Mouse (Mus musculus) embryonic facial prominence, embryonic 15.5 days (tissue): ENCODE results near the gene Rbbp6. TPM values are rescaled to one million over a fixed set of nuclear protein-coding genes. Genes with fewer than 3 reads are reported as not detected.
A peak's percentile ranks its signal among the peaks of the same experiment; 100 is the strongest.

Experiments
- ATAC-seq: fragments of 200-750 bp; cut with Nextera tagmentation; 2 replicates; pipeline ENCODE4 v1.8.0; 2017; ENCODE audit warnings: low read depth, moderate TSS enrichment; ENCODE audit not compliant: insufficient number of reproducible peaks, low FRiP score, low TSS enrichment
- H3K27ac ChIP-seq: fragments of 300-500 bp; sonication (generic); replicated peaks from 2 replicates; pipeline ENCODE4 v1.5.1; 2015; ENCODE audit warnings: mild to moderate bottlenecking, inconsistent platforms
- H3K27me3 ChIP-seq: fragments of 300-500 bp; sonication (generic); 2 replicates; pipeline ENCODE4 v1.6.1; 2015; ENCODE audit warnings: inconsistent platforms
- H3K36me3 ChIP-seq: fragments of 300-500 bp; sonication (generic); 2 replicates; pipeline ENCODE4 v1.6.1; 2015; ENCODE audit warnings: mild to moderate bottlenecking, inconsistent platforms
- H3K4me1 ChIP-seq: fragments of 300-500 bp; sonication (generic); 2 replicates; pipeline ENCODE4 v1.6.1; 2015; ENCODE audit warnings: inconsistent platforms
- H3K4me2 ChIP-seq: fragments of 300-500 bp; sonication (generic); replicated peaks from 2 replicates; pipeline ENCODE4 v1.6.1; 2015; ENCODE audit warnings: mild to moderate bottlenecking, inconsistent platforms
- H3K4me3 ChIP-seq: fragments of 300-500 bp; sonication (generic); replicated peaks from 2 replicates; pipeline ENCODE4 v1.5.1; 2015; ENCODE audit warnings: mild to moderate bottlenecking, inconsistent platforms
- H3K9ac ChIP-seq: fragments of 300-500 bp; sonication (generic); 2 replicates; pipeline ENCODE4 v1.6.1; 2015; ENCODE audit warnings: inconsistent platforms
- H3K9me3 ChIP-seq: fragments of 300-500 bp; sonication (generic); replicated peaks from 2 replicates; pipeline ENCODE4 v1.6.1; 2016; ENCODE audit warnings: inconsistent platforms
- WGBS: fragments of 180-500 bp; shearing (Covaris S2); methylation state at CpG from one replicate; pipeline ENCODE4 v1.1.7; 2015; 5-methylcytosine and 5-hydroxymethylcytosine counted together
- polyA plus RNA-seq: library from polyadenylated mRNA; unstranded; fragments of >200 nt; fragmentation: Nextera tagmentation; extraction: Ambion mirVana; gene quantifications from 2 replicates; pipeline ENCODE4 v1.2.1, GENCODE M21; 2015

Rbbp6 gene
- polyA plus RNA-seq, 1 experiment from 2014 or later, result 27.5 TPM

DNA sequence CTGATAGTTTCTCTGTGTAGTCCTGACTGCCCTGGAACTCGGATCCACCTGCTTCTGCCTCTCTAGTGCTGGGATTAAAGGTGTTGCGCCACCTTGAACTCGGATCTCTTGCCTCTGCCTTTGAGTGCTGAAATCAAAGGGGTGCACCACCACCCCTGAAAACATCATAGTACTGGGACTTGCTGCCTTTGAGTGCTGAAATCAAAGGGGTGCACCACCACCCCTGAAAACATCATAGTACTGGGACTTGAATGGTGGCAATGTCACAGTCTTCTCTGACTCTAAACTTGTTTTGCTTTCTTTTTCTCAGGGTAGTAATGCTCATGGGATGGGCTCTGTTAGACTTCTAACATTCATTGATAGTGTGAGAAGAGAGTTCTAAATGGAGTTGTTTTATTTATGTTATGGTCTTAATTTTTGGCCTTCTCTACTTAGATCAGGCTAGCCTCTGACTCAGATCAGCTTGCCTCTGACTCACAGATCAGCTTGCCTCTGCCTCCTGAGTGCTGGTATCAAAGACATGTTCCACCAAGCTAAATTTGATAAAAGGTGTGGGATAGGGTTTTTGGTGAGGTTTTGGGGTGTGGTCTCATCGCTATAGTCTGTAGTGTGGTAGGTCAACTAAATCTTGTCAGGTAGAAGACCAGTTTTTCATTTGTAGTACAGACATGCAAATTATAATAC, 6.7 kb downstream of the Rbbp6 start:
- peaks cover 8% of the 10 kb centered on the region; the same call in 1 of the 2 replicates for H3K36me3 ChIP-seq
- H3K4me2 ChIP-seq, result peak overlapping the region; percentile 78
- H3K27ac ChIP-seq, result no peak overlapping the region
- 84% methylated on average over 4 of the region's 4 CpGs for WGBS
- peaks cover 18% of the 10 kb centered on the region for H3K4me1 ChIP-seq
- no peaks in the 10 kb centered on the region for H3K9me3 ChIP-seq
- H3K4me3 ChIP-seq, result peak overlapping the region; percentile 94
- H3K9ac ChIP-seq, result no peak overlapping the region
- no peak for ATAC-seq
- no peaks in the 10 kb centered on the region for H3K27me3 ChIP-seq

DNA sequence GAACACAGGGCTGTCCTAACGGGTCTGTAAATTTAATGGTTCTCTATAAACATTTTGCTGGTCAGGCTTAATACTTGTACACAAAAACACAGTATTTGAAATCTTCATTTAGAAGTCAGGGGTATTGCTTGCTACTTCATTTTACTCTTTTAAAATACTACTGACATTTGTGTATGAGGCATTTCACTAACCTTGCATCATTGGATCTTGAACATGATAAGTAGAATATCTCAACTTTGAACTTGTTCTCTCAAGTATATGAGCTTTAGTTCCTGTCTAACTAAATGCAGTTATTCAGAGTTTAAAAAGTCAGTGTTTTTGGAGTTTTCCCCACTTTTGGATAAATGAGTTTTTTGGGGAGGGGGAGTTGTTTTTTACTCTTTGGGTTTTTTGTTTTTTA, 14.0 kb downstream of the Rbbp6 start:
- WGBS, result 80% methylated on average over 1 of the region's 1 CpGs
- Histone ChIP-seq H3K9me3 (no peaks in the 10 kb centered on the region), H3K36me3 (peaks cover 7% of the 10 kb centered on the region; the same call in 1 of the 2 replicates), H3K9ac (no peak overlapping the region), H3K4me2 (no peak overlapping the region), H3K27ac (no peak overlapping the region), H3K27me3 (no peaks in the 10 kb centered on the region), H3K4me1 (no peaks in the 10 kb centered on the region), H3K4me3 (no peak overlapping the region)
- ATAC-seq, result no peak

DNA sequence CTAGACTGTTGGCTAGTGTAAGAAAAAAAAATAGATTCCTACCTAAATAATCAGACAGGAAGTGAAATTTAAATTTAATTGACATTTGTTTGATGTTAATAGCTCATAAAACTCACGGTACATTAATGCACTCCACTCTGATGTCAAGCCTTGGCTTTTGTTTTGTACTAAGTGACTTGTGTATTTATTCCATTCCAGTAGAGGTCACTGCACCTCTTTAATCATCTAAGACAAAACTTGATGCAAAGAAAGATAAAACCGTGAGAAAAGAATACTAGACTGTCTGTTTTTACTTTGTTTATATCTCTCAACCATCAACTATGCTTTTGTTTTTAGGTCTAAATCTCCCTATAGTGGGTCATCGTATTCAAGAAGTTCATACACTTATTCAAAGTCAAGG, 32.7 kb downstream of the Rbbp6 start:
- Histone ChIP-seq H3K4me2 (no peak overlapping the region), H3K9ac (no peak overlapping the region), H3K4me3 (no peak overlapping the region), H3K36me3 (peaks cover 77% of the 10 kb centered on the region), H3K27me3 (no peaks in the 10 kb centered on the region), H3K27ac (no peak overlapping the region), H3K9me3 (no peaks in the 10 kb centered on the region), H3K4me1 (no peaks in the 10 kb centered on the region)
- no peak for ATAC-seq
- WGBS, result 86% methylated on average over 3 of the region's 3 CpGs

DNA sequence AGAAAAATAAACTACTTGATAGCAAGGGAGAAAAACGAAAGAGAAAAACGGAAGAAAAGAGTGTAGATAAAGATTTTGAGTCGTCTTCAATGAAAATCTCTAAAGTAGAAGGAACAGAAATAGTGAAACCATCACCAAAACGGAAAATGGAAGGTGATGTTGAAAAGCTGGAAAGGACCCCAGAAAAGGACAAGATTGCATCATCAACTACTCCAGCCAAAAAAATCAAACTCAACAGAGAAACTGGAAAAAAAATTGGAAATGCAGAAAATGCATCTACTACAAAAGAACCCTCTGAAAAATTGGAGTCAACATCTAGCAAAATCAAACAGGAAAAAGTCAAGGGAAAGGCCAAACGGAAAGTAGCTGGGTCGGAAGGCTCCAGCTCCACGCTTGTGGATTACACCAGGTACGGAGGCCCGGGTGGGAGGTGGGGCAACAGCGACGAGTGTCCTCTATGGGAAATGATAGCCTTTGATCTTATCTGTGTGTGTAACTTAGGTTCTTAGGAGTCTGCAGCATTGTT, 34.4 kb downstream of the Rbbp6 start:
- ATAC-seq, result no peak
- no peak overlapping the region for H3K4me3 ChIP-seq
- no peaks in the 10 kb centered on the region for H3K9me3 ChIP-seq
- H3K36me3 ChIP-seq, result peaks cover 81% of the 10 kb centered on the region
- H3K4me1 ChIP-seq, result no peaks in the 10 kb centered on the region
- 83% methylated on average over 11 of the region's 11 CpGs for WGBS
- no peak overlapping the region for H3K9ac ChIP-seq
- no peak overlapping the region for H3K4me2 ChIP-seq
- H3K27ac ChIP-seq, result no peak overlapping the region
- no peaks in the 10 kb centered on the region for H3K27me3 ChIP-seq

DNA sequence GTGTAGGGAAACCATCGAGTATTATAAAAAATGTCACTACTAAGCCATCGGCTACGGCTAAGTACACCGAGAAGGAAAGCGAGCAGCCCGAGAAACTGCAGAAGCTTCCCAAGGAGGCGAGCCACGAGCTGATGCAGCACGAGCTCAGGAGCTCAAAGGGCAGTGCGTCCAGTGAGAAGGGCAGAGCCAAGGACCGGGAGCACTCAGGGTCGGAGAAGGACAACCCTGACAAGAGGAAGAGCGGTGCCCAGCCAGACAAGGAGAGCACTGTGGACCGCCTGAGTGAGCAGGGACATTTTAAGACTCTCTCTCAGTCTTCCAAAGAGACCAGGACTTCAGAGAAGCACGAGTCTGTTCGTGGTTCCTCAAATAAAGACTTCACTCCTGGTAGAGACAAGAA, 35.3 kb downstream of the Rbbp6 start:
- Histone ChIP-seq H3K9me3 (no peaks in the 10 kb centered on the region), H3K4me1 (no peaks in the 10 kb centered on the region), H3K9ac (no peak overlapping the region), H3K27me3 (no peaks in the 10 kb centered on the region), H3K27ac (no peak overlapping the region), H3K4me2 (no peak overlapping the region), H3K36me3 (peaks cover 78% of the 10 kb centered on the region), H3K4me3 (no peak overlapping the region)
- 90% methylated on average over 16 of the region's 16 CpGs for WGBS
- no peak for ATAC-seq

DNA sequence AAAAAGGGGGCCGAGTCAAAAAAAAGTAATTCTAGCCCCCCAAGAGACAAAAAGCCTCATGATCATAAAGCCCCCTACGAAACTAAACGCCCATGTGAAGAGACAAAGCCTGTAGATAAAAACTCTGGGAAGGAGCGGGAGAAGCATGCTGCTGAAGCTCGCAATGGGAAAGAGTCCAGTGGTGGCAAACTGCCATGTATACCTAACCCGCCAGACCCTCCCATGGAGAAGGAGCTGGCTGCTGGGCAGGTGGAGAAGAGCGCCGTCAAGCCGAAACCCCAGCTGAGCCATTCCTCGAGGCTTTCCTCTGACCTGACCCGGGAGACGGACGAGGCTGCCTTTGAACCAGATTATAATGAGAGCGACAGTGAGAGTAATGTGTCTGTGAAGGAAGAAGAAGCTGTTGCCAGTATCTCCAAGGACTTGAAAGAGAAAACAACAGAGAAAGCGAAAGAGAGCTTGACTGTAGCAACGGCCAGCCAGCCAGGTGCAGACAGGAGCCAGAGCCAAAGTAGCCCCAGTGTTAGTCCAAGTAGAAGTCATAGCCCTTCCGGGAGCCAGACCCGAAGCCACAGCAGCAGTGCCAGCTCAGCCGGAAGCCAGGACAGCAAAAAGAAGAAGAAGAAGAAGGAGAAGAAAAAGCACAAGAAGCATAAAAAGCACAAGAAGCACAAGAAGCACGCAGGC, 36.0 kb downstream of the Rbbp6 start:
- no peak for ATAC-seq
- Histone ChIP-seq H3K4me1 (no peaks in the 10 kb centered on the region), H3K9ac (no peak overlapping the region), H3K4me2 (no peak overlapping the region), H3K27me3 (no peaks in the 10 kb centered on the region), H3K36me3 (peaks cover 76% of the 10 kb centered on the region), H3K4me3 (no peak overlapping the region), H3K9me3 (no peaks in the 10 kb centered on the region), H3K27ac (no peak overlapping the region)
- 87% methylated on average over 20 of the region's 20 CpGs for WGBS

DNA sequence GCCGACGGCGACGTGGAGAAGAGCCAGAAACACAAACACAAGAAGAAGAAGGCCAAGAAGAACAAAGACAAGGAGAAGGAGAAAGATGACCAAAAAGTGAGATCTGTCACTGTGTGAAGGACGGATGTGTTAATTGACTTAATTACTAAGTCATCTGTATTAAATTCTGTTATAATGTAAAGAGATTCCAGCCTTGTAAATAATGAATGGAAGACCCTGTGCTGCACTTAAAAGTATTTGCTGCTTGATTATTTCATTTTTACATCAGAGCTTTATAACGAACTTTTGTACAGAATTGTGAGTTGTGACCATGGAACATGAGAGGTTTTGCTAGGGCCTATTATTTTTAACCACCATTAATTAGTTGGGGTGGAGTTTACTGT, 36.5 kb downstream of the Rbbp6 start:
- no peak for ATAC-seq
- H3K4me2 ChIP-seq, result no peak overlapping the region
- no peak overlapping the region for H3K4me3 ChIP-seq
- H3K27me3 ChIP-seq, result no peaks in the 10 kb centered on the region
- no peak overlapping the region for H3K9ac ChIP-seq
- no peak overlapping the region for H3K27ac ChIP-seq
- WGBS, result 92% methylated on average over 6 of the region's 6 CpGs
- peaks cover 70% of the 10 kb centered on the region for H3K36me3 ChIP-seq
- H3K9me3 ChIP-seq, result no peaks in the 10 kb centered on the region
- no peaks in the 10 kb centered on the region for H3K4me1 ChIP-seq

DNA sequence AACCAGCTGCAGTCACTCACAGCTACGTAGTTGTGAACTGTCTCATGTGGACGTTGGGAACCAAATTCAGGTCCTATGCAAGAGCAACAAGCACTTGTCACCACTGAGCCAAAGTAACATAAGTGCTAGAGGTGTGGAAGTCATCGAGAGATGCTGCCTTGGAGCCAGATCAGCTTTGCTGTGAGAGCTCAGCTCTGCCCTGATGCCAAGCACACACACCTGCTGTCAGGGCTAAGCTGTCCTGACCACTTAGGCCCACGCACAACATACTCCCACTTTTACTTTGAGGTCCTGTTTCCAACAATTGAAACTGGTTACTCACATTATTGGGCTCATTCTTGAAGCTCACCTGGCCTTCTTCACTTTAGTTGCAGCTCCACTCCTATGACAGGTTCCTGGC, 37.7 kb downstream of the Rbbp6 start:
- H3K36me3 ChIP-seq, result peaks cover 66% of the 10 kb centered on the region
- no peak overlapping the region for H3K27ac ChIP-seq
- no peaks in the 10 kb centered on the region for H3K27me3 ChIP-seq
- no peaks in the 10 kb centered on the region for H3K9me3 ChIP-seq
- H3K9ac ChIP-seq, result no peak overlapping the region
- H3K4me1 ChIP-seq, result no peaks in the 10 kb centered on the region
- H3K4me3 ChIP-seq, result no peak overlapping the region
- 88% methylated on average over 4 of the region's 4 CpGs for WGBS
- no peak for ATAC-seq
- H3K4me2 ChIP-seq, result no peak overlapping the region

DNA sequence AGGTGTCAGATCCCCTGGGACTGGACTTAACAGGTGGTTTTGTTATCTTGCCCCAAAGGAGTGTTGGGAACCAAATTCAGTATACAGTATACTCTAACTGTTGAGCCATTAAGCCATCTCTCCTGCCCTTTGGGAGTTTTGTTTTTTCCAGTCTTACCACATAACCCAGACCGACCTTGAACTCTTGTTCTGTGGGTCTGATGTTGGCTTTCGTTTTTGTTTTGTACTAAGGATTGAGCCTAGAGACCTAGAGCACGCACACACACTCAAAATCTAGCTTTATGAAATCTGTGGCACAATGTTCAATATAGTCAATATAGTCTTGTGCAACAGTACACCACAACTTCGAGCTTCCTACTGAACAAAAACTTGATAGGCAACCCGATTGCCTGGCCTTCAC, 39.0 kb downstream of the Rbbp6 start:
- Histone ChIP-seq H3K27ac (no peak overlapping the region), H3K27me3 (no peaks in the 10 kb centered on the region), H3K4me3 (no peak overlapping the region), H3K4me1 (no peaks in the 10 kb centered on the region), H3K4me2 (no peak overlapping the region), H3K9ac (no peak overlapping the region), H3K9me3 (no peaks in the 10 kb centered on the region), H3K36me3 (peaks cover 54% of the 10 kb centered on the region)
- ATAC-seq, result no peak
- 93% methylated on average over 5 of the region's 5 CpGs for WGBS

DNA sequence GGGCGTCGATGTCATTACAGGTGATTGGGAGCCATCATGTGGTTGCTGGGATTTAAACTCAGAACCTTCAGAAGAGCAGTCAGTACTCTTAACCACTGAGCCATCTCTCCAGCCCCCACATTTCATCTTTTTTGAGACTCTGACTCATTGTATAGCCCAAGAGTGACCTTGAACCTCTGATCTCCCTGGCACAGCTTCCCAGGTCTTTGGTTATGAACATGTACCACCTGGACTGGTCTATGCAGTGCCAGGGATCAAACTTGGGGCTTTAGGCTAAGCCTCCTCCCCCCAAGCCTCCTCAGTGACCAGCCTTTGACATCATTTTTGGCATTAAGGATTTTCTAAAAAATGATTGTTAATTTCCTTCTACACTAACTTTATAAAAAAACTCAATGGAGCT, 40.8 kb downstream of the Rbbp6 start:
- no peaks in the 10 kb centered on the region for H3K27me3 ChIP-seq
- peaks cover 37% of the 10 kb centered on the region for H3K36me3 ChIP-seq
- no peaks in the 10 kb centered on the region for H3K4me1 ChIP-seq
- 62% methylated on average over 2 of the region's 2 CpGs for WGBS
- H3K27ac ChIP-seq, result no peak overlapping the region
- H3K9ac ChIP-seq, result no peak overlapping the region
- H3K9me3 ChIP-seq, result no peaks in the 10 kb centered on the region
- no peak for ATAC-seq
- no peak overlapping the region for H3K4me2 ChIP-seq
- H3K4me3 ChIP-seq, result no peak overlapping the region

DNA sequence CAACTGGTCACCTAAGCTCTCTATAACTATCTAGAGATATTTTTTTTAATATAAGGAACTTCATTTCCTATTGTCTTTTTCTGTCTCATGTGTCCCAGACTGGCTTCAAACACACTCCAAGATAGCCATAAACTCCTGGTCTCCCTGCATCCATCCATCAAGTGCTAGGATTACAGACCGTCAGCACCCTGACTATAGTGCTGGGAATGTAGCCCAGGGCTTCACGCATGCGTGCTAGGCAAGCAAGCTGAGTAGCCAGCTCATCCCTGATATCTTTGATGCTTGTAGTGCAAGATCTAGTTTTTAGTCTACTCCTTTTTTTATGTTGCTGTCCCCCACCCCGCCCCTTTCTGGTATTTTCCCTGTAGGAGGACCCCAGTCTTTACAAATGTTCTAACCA, 42.3 kb downstream of the Rbbp6 start:
- Histone ChIP-seq H3K9me3 (no peaks in the 10 kb centered on the region), H3K9ac (no peak overlapping the region), H3K4me3 (no peak overlapping the region), H3K36me3 (peaks cover 26% of the 10 kb centered on the region), H3K27me3 (no peaks in the 10 kb centered on the region), H3K4me1 (no peaks in the 10 kb centered on the region), H3K4me2 (no peak overlapping the region), H3K27ac (no peak overlapping the region)
- WGBS, result 75% methylated on average over 4 of the region's 4 CpGs
- no peak for ATAC-seq

DNA sequence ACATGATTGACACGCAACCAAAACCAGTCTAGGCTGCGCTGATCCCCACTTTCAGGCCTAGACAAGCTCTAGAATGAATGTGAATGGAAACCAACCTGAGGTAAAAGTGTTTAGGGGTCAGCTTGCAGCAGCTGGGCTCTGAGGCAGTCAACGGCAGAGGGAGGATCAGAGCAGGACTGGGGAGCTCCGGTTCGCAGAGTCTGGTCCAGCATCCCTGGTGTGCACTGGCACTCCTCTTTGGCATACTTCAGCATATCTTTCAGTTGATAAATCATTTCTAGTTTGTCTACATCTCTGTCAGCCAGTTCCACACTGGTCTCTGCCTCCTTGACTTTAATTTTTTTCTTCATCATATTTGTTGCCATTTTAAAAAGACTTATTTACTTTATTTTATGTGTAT, 48.0 kb downstream of the Rbbp6 start:
- Histone ChIP-seq H3K9ac (no peak overlapping the region), H3K36me3 (no peaks in the 10 kb centered on the region), H3K4me1 (no peaks in the 10 kb centered on the region), H3K9me3 (no peaks in the 10 kb centered on the region), H3K4me2 (no peak overlapping the region), H3K4me3 (no peak overlapping the region), H3K27ac (no peak overlapping the region), H3K27me3 (no peaks in the 10 kb centered on the region)
- ATAC-seq, result no peak; the same call in 1 of the 2 replicates
- 62% methylated on average over 5 of the region's 5 CpGs for WGBS
